Mouse (Mus musculus): ENCODE results near the gene Tas2r103.

Gene Tas2r103

GRCm38 (mm10) chr6:133037001-133037400 lies at the start of gene Tas2r103:
Gene Tas2r103 (minus strand): TSS chr6:133037101.
- DNase-seq (ENCODE audit: low read depth), result no peak

DNA sequence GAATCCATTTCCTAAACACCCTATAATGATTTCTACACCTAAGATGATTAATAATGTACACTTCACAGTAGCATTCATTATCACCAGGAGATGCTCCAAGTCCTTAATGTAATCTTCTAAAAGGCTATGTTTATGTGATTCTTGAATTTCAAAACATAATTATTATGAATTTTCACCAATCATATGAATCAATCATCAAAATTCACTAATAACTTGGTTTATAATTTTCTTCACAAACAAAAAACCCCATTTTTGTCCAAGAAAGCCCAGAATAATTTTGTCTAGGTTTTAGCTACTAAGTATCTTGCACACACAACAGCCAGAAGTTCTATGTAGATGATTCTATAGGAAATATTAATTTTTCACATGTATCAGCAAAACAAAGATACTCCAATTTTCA lies 18.8 kb upstream of the Tas2r103 start, which contains the start of gene Tas2r140:
Gene Tas2r140 (minus strand): TSS at position 101 of the 400 bp plus-strand sequence.
- no peak for DNase-seq (ENCODE audit: low read depth)

Measured in NIH3T3 (cell line).